Mouse (Mus musculus) MEL (cell line): ENCODE results near the gene Minos1.

Source experiments
- CTCF ChIP-seq, 3 experiments: IDR thresholded peaks in 2 of 3; conservative IDR thresholded peaks in 1 of 3; 2 replicates each; pipeline ENCODE4 v1.5.1; 2011 to 2012; ENCODE audit warnings: low read length in 3 of 3, low read depth in 2 of 3, mild to moderate bottlenecking in 2 of 3, improper control_type of control experiment in 1 of 3, inconsistent platforms in 1 of 3, mixed read lengths in 1 of 3, moderate library complexity in 1 of 3; ENCODE audit not compliant: control insufficient read depth in 1 of 3, insufficient read depth in 1 of 3, poor library complexity in 1 of 3, severe bottlenecking in 1 of 3
- EP300 ChIP-seq, 2 experiments: IDR thresholded peaks; 2 replicates each; pipeline ENCODE4 v1.6.1; 2011; ENCODE audit warnings: improper control_type of control experiment in 2 of 2, low read length in 2 of 2, low read depth in 1 of 2, mild to moderate bottlenecking in 1 of 2
- HCFC1 ChIP-seq: IDR thresholded peaks from 2 replicates; pipeline ENCODE4 v1.6.1; 2012; ENCODE audit warnings: low read depth, mild to moderate bottlenecking, inconsistent platforms, low read length, improper control_type of control experiment, moderate library complexity
- MXI1 ChIP-seq: IDR thresholded peaks from 2 replicates; pipeline ENCODE4 v1.6.1; 2011; ENCODE audit warnings: mild to moderate bottlenecking, low read depth, low read length, improper control_type of control experiment
- POLR2A ChIP-seq, 2 experiments: IDR thresholded peaks; 2 replicates each; pipeline ENCODE4 v1.6.1; 2011 to 2012; ENCODE audit warnings: low read length in 2 of 2, mild to moderate bottlenecking in 2 of 2, control low read depth in 1 of 2, improper control_type of control experiment in 1 of 2, low read depth in 1 of 2, moderate library complexity in 1 of 2; ENCODE audit not compliant: control insufficient read depth in 1 of 2, insufficient read depth in 1 of 2, poor library complexity in 1 of 2
- TBP ChIP-seq: IDR thresholded peaks from 2 replicates; pipeline ENCODE4 v1.8.0; 2011; ENCODE audit warnings: low read depth, low read length, improper control_type of control experiment
- UBTF ChIP-seq: IDR thresholded peaks from 2 replicates; pipeline ENCODE4 v1.6.1; 2012; ENCODE audit warnings: low read depth, mild to moderate bottlenecking, inconsistent platforms, low read length, improper control_type of control experiment, moderate library complexity, borderline replicate concordance; ENCODE audit not compliant: insufficient read depth
- USF1 ChIP-seq: IDR thresholded peaks from 2 replicates; pipeline ENCODE4 v1.6.1; 2014; ENCODE audit warnings: low read depth, mild to moderate bottlenecking, inconsistent platforms, low read length, improper control_type of control experiment, moderate library complexity
- USF2 ChIP-seq, 2 experiments: IDR thresholded peaks; 2 replicates each; pipeline ENCODE4 v1.6.1; 2011 to 2012; ENCODE audit warnings: improper control_type of control experiment in 2 of 2, low read length in 2 of 2, borderline replicate concordance in 1 of 2, inconsistent platforms in 1 of 2, low read depth in 1 of 2, mild to moderate bottlenecking in 1 of 2; ENCODE audit not compliant: insufficient read depth in 1 of 2
- ZC3H11A ChIP-seq: IDR thresholded peaks from 2 replicates; pipeline ENCODE4 v1.6.1; 2012; ENCODE audit warnings: low read depth, mild to moderate bottlenecking, inconsistent platforms, low read length, improper control_type of control experiment

DNA sequence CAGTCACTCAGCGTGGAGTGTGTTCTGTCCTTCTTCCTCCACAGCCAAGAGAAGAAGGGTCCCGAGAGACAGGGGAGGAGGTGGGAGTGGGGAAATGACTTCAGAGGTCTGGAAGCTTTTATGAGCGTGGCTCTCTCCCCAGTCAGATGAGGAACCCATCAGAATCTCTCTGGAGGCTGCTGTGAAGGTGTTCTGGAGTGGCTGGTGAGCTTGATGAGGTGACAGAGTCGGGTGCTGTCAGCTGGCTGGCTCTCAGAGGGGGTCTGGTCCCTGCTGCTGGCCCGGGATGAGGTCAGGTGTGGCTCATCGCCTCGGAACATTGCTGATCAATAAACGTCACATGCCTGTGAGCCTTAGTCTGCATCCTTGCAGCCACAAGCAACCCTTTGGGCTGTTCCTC is 36.2 kb upstream of the Minos1 start:
- TF ChIP-seq TBP, result no peak
- TF ChIP-seq CTCF (IDR thresholded peaks at IDR 0.05 in 2 of 3, conservative IDR thresholded peaks at IDR 0.05 in 1 of 3; ENCODE audit: control insufficient read depth in 1 of 3, insufficient read depth in 1 of 3, low read depth in 2 of 3, low read length in 3 of 3, poor library complexity in 1 of 3, severe bottlenecking in 1 of 3), result no peak
- no peak for TF ChIP-seq POLR2A (IDR thresholded peaks at IDR 0.05; ENCODE audit: control insufficient read depth in 1 of 2, insufficient read depth in 1 of 2, low read depth in 1 of 2, low read length in 2 of 2, poor library complexity in 1 of 2)
- no peak for TF ChIP-seq USF1
- no peak for TF ChIP-seq UBTF
- TF ChIP-seq ZC3H11A, result no peak
- TF ChIP-seq USF2 (IDR thresholded peaks at IDR 0.05; ENCODE audit: borderline replicate concordance in 1 of 2, insufficient read depth in 1 of 2, low read depth in 1 of 2, low read length in 2 of 2), result no peak
- TF ChIP-seq HCFC1, result no peak
- no peak for TF ChIP-seq EP300 (IDR thresholded peaks at IDR 0.05; ENCODE audit: low read depth in 1 of 2, low read length in 2 of 2)
- no peak for TF ChIP-seq MXI1
